Mouse (Mus musculus): ENCODE results near the gene Epb41l2.

Gene Epb41l2

GRCm38 (mm10) chr10:25365708-25366107 lies 6.1 kb downstream of the Epb41l2 start:
- no peak for DNase-seq (ENCODE audit: low spot score)

GRCm38 (mm10) chr10:25366691-25367090 lies 7.1 kb downstream of the Epb41l2 start:
- no peak for DNase-seq (ENCODE audit: low spot score)

DNA sequence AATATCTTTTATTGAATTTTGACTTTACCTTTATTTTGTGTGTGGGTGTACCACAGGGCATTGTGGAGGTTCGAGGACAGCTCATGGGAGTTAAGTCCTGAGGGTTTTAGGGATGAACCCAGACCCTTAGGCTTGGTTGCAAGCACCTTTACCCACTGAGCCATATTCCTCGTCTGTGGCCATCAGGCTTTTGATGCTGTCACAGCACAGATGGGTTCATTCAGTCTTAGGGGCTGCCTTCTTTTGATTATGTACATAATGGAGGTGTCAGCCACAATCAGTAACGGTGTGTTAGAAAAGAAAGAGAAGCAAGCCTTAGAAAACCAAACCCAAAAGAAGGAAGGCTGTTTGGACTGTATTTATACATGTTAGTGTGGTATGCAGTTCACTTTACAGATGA lies 9.3 kb downstream of the Epb41l2 start:
- DNase-seq (ENCODE audit: low spot score) = no peak

DNA sequence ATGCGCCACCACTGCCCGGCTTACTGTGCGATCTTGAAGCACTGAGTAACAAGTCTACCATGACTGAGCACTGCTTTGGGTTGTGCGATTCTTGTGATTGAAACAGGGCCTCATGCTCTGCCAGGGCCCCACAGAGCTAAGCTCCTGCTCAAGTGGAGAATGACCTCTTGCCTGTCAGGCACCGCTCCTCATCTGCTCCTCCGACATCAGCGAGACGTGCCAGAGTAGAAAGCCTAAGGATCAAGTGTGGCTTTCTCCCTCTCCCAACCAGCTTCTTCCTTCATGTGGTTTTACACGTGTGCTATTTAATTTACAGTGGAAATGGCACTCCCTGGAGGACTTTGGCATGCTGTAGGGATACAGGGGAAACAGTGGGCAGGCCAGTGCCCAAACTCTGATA lies 10.1 kb downstream of the Epb41l2 start:
- DNase-seq (ENCODE audit: low spot score) = no peak

DNA sequence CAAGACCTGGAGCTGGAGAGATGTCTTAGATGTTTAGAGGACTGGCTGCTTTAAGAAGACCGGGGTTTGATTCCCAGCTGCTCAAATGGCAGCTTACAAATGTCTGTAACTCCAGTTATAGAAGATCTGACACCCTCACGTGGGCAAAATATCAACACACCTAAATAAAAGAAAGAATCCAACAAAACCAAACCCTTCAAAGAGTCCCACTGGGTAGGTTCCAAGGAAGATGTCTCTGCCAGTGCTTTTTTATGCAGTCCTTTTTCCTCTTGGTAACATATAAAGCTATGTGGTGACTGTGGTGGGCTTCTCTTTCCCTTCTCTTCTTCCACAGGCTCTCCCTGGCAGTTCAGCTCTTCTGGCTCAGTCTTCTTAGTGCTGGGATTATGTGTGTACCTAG lies 11.7 kb downstream of the Epb41l2 start:
- no peak for DNase-seq (ENCODE audit: low spot score)

DNA sequence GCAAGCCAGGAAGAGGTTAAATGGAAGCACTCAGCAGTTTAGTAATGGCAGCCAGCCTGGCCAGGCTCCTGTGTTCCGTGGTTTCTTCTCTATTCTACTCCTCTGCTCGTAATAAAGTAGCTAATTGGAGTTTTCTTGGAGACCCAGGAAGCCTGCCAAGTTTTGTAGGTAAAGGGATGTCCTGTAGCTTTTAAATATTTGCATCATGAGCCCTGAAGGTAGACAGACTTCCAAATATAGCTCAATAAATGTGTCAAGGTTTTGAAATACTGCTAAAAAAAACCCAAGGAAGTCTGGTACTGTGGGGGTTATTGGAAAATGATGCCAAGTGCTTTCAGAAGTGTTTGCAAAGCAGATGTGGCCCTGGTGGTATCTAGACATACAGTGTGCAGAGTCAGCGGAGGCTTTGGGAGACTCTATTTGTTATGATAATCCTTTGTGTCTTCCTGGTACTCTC lies 12.3 kb downstream of the Epb41l2 start:
- no peak for DNase-seq (ENCODE audit: low spot score)

DNA sequence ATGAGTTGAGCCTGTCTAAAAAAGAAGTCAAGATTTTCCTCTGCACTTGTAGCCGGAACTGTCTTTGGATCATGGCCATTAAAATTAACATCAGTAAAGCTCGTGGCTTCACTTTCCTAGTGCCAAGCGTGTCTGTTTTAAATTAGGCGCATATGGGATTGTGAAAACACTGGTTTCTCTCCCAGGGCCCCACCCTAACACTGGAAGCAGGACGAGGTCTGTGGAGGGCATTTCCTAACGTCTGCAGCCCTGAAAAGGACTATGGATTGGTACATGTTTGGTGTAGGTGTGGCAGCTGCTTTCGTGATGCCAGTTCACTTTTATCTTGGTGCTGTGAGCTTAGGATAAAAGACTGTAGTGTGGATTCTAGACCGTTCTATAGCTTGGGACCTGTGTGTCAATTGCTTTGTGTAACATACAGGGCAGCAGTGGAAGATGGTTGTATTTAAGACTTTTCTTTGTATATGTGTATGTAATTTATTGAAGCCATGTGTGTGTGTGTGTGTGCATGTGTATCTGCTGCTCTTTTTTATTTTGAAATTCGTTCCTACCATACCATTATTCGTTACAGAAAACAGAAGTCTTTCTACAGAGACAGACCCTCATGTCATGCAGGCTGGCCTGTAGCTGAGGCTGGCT lies 13.0 kb downstream of the Epb41l2 start:
- DNase-seq (ENCODE audit: low spot score) = no peak

GRCm38 (mm10) chr10:25375036-25375435 lies 15.4 kb downstream of the Epb41l2 start:
- no peak for DNase-seq (ENCODE audit: low spot score)

DNA sequence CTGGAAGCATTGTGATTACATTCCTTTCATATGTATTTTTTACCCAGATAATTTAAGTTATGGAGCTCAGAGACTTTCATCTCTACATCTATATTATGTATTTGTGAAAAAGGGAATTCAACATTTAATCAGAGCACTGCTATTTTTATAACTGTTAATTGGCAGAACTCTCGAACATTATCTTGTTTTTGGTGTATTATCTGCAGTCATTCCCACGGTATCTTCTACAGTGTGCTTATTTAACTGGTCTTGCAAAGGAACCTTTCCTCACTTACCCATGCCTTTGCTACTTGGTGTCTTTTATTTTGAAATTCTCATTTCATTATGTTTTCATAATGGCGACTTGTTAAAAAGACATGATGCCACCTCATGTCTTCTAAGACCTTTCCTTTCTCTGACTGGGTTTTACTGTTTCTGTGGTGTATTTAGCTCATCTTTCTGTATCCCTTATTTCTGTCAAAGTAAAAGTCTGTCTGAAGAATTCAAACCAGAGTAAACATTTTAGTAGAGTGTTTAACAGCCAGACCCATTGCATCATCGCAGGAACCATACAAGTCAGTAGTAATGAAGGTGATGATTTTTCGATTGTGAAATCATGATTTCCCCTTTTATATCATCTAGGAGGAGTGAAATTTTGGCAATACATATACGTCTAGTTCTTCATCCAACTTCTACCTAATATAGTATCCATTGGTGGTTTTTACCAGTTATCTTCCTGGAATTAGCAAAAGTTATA lies 21.3 kb downstream of the Epb41l2 start:
- no peak for DNase-seq (ENCODE audit: low spot score)

GRCm38 (mm10) chr10:25381951-25382350 lies 22.4 kb downstream of the Epb41l2 start:
- DNase-seq (ENCODE audit: low spot score) = no peak

DNA sequence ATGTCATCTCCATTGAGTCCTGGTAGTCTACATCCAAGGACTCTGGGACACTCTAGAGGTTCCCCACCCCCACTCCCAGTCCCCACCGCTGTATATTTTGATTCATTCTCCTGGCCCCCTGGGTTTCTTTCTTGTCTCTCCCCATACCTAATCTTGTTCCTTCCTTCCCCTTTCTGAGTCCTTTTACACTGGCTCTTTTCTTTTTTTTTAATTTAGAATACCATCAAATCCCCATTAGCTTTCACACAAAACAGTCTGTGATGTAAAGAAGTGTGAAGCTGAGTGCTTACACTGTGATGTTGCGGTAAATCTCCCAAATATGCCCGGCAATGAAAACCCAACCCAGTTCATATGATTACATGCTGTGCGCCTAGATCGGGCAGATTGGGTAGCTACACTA lies 23.6 kb downstream of the Epb41l2 start:
- no peak for DNase-seq (ENCODE audit: low spot score)

- no peak for DNase-seq (ENCODE audit: low spot score)
These were observed 24.8 kb downstream of the Epb41l2 start for GRCm38 (mm10) chr10:25384391-25384790.

- no peak for DNase-seq (ENCODE audit: low spot score)
These were observed 26.4 kb downstream of the Epb41l2 start for GRCm38 (mm10) chr10:25385811-25386580.

- no peak for DNase-seq (ENCODE audit: low spot score)
These were observed 27.3 kb downstream of the Epb41l2 start for GRCm38 (mm10) chr10:25386868-25387267.

DNA sequence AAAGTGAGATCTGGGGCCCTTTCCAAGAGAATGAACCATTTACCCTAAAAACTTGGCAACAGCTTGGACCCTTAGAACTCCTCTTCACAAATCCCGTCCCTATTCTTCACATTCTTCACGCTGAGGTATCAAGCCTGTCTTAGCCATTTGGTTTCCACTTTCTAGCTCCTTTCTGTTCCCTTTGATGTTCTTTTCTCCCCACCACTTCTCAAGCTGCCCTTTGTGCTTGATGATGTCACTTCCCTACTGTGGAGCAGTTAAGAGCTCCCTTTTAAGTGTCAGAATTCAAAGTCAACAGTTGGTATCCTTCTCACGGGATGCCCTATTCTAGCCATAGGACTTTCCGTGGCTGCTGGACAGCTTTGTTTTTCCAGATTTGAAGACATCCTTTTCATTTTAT lies 27.7 kb downstream of the Epb41l2 start:
- DNase-seq (ENCODE audit: low spot score) = no peak

- DNase-seq (ENCODE audit: low spot score) = no peak
These were observed 33.2 kb downstream of the Epb41l2 start for GRCm38 (mm10) chr10:25392786-25393185.

- no peak for DNase-seq (ENCODE audit: low spot score)
These were observed 34.1 kb downstream of the Epb41l2 start for GRCm38 (mm10) chr10:25393721-25394120.

- no peak for DNase-seq (ENCODE audit: low spot score)
These were observed 35.8 kb downstream of the Epb41l2 start for GRCm38 (mm10) chr10:25395236-25395886.

DNA sequence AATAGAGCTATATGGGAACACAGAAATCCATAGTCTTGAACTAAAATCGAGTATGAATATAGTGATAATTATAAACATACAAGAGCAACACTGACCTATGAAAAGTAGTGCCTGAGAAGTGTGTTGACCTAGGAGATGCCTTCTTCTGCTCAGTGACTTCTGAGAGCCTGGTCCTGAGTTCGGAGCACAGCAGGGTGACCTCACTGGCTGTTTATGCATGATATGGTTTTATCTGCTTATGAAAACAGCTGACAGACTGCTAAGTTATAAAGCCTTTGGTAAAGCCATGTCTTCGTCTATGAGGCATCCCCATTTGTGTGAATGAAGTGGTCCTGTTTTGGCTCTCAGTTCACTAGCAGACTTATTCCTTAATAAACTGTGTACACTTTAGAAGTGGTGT lies 37.3 kb downstream of the Epb41l2 start:
- DNase-seq (ENCODE audit: low spot score) = no peak

GRCm38 (mm10) chr10:25397767-25398690 lies 38.4 kb downstream of the Epb41l2 start:
- no peak for DNase-seq (ENCODE audit: low spot score)

DNA sequence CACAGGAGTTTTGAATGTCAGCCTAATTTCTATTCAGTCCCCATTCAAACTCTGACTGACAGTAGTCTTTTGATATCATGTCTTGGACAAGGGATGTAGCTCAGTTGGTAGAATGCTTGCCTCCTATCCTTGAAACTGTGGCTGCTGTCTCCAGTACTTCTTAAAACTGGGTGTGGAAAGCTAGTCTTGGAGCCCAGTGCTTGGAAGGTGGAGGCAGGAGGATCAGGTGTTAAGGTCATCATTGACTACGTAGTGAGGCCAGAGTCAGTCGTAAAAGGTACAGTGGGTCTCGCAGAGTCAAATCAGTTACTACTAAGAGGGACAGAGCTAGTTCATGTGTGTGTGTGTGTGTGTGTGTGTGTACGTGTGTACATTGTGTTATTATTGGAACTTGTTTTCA lies 39.4 kb downstream of the Epb41l2 start:
- DNase-seq (ENCODE audit: low spot score) = no peak

All from ovary, adult 18-20 months (tissue).